Mouse (Mus musculus): ENCODE measurements at regions not wholly inside any gene's neighbourhood (a gene's known extent, or its start where the extent isn't known, plus 50 kb on each side); places are given as distances from the start of the nearest gene placed in this dataset.

GRCm38 (mm10) chr1:133981185-133981584 is 55.9 kb upstream of the Fmod start:
- ATAC-seq (ENCODE audit: low TSS enrichment), result peak; percentile 53

GRCm38 (mm10) chr1:133978271-133978988 is 57.2 kb upstream of the Prelp start:
- peak; percentile 54 for ATAC-seq (ENCODE audit: low TSS enrichment)

DNA sequence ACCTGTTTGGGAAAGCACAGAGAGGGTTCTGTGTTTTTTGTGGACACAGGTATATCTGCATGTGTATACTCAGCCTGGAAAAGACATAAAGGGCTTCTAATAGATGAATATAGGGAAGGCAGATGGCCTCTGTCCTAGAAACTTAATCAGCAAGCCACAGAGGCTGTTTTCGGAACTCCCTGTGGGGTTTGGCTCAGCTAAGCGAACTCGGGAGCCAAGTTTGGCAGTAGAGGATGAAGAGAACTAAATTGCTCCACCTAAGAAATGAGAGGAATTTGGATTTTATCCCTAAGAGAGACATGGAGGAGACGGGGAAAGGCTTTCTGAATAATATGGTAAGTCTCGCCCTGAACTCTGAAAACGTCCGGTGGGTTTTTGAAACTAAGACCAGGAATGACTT is 56.0 kb upstream of the Prelp start:
- peak; percentile 53; the same call in 1 of the 2 replicates for ATAC-seq (ENCODE audit: low TSS enrichment)

GRCm38 (mm10) chr1:133973801-133974200 is 52.6 kb upstream of the Prelp start:
- no peak for ATAC-seq (ENCODE audit: low TSS enrichment)

DNA sequence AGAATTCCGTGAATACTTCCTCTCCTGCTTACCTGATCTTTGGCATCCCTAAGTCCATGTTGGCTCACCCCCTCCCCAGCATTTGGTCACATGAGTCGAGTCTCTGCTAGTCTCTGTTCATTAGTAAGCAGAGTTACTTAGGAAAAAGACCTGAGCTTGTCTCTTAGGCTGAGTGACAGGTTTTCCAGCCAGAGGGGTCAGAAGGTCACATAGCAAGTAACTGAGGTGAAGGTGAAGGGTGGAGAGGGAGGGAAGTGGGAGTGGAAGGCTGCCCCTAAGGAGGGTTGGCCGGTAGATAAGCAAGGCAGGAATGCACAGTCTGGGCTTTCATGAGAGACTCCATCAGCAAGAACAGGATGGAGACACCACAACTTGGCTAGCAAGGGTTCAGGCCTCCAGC is 50.1 kb upstream of the Prelp start:
- no peak for ATAC-seq (ENCODE audit: low TSS enrichment)
